Mouse (Mus musculus): ENCODE results near the gene Fastkd5. TPM values are rescaled to one million over a fixed set of nuclear protein-coding genes. Genes with fewer than 3 reads are reported as not detected.
A peak's percentile ranks its signal among the peaks of the same experiment; 100 is the strongest.

Gene Fastkd5
- polyA plus RNA-seq, 1 experiment, result 4.8 TPM

GRCm38 (mm10) chr2:130574960-130575359 is 54.9 kb downstream of the Fastkd5 start:
- TF ChIP-seq POLR2A (IDR thresholded peaks at IDR 0.05; ENCODE audit: extremely low read depth, insufficient read depth, low read length), result no peak
- TF ChIP-seq CTCF (IDR thresholded peaks at IDR 0.05; ENCODE audit: extremely low read depth, insufficient read depth, low read length), result no peak
- no peaks in the 10 kb centered on the region for H3K4me1 ChIP-seq (ENCODE audit: control insufficient read depth, insufficient read depth, low read length)
- no peak overlapping the region for H3K4me3 ChIP-seq (ENCODE audit: insufficient read depth, low read length)
- no peak overlapping the region for H3K27ac ChIP-seq (ENCODE audit: insufficient read depth, low read length)

- Histone ChIP-seq H3K4me3 (ENCODE audit: insufficient read depth, low read length) (no peak overlapping the region), H3K27ac (ENCODE audit: insufficient read depth, low read length) (no peak overlapping the region), H3K4me1 (ENCODE audit: control insufficient read depth, insufficient read depth, low read length) (peaks cover 2% of the 10 kb centered on the region; the same call in 1 of the 2 replicates)
- TF ChIP-seq CTCF (IDR thresholded peaks at IDR 0.05; ENCODE audit: extremely low read depth, insufficient read depth, low read length) (no peak), POLR2A (IDR thresholded peaks at IDR 0.05; ENCODE audit: extremely low read depth, insufficient read depth, low read length) (no peak)
Measured at GRCm38 (mm10) chr2:130569926-130570325, 59.9 kb downstream of the Fastkd5 start.

GRCm38 (mm10) chr2:130568921-130569320 is 60.9 kb downstream of the Fastkd5 start:
- TF ChIP-seq CTCF (IDR thresholded peaks at IDR 0.05; ENCODE audit: extremely low read depth, insufficient read depth, low read length) (no peak), POLR2A (IDR thresholded peaks at IDR 0.05; ENCODE audit: extremely low read depth, insufficient read depth, low read length) (no peak)
- H3K27ac ChIP-seq (ENCODE audit: insufficient read depth, low read length), result no peak overlapping the region
- no peak overlapping the region for H3K4me3 ChIP-seq (ENCODE audit: insufficient read depth, low read length)
- H3K4me1 ChIP-seq (ENCODE audit: control insufficient read depth, insufficient read depth, low read length), result peaks cover 3% of the 10 kb centered on the region; the same call in 1 of the 2 replicates

- H3K4me3 ChIP-seq (ENCODE audit: insufficient read depth, low read length), result peak overlapping the region; percentile 91
- H3K27ac ChIP-seq (ENCODE audit: insufficient read depth, low read length), result no peak overlapping the region
- H3K4me1 ChIP-seq (ENCODE audit: control insufficient read depth, insufficient read depth, low read length), result peaks cover 3% of the 10 kb centered on the region; the same call in 1 of the 2 replicates
- TF ChIP-seq POLR2A (IDR thresholded peaks at IDR 0.05; ENCODE audit: extremely low read depth, insufficient read depth, low read length) (no peak), CTCF (IDR thresholded peaks at IDR 0.05; ENCODE audit: extremely low read depth, insufficient read depth, low read length) (no peak)
Measured at GRCm38 (mm10) chr2:130564983-130565382, 64.8 kb downstream of the Fastkd5 start.

- Histone ChIP-seq H3K27ac (ENCODE audit: insufficient read depth, low read length) (peak overlapping the region; percentile 63; the same call in 1 of the 2 replicates), H3K4me1 (ENCODE audit: control insufficient read depth, insufficient read depth, low read length) (peaks cover 3% of the 10 kb centered on the region; the same call in 1 of the 2 replicates), H3K4me3 (ENCODE audit: insufficient read depth, low read length) (peak overlapping the region; percentile 91)
- TF ChIP-seq CTCF (IDR thresholded peaks at IDR 0.05; ENCODE audit: extremely low read depth, insufficient read depth, low read length) (no peak), POLR2A (IDR thresholded peaks at IDR 0.05; ENCODE audit: extremely low read depth, insufficient read depth, low read length) (no peak)
Measured at GRCm38 (mm10) chr2:130564063-130564462, 65.8 kb downstream of the Fastkd5 start.

Other genes starting within 250 kb of the Fastkd5 start
- gene Cpxm1, start 232.5 kb downstream of the Fastkd5 start, polyA plus RNA-seq (2012; rRNA removed), result 10.6 and 13.2 TPM in 2 replicates
- not detected in 2 replicates for gene Gm28372, start 224.8 kb downstream of the Fastkd5 start, polyA plus RNA-seq (2012; rRNA removed)
- not detected in 2 replicates for gene 1700020A23Rik, start 224.8 kb downstream of the Fastkd5 start, polyA plus RNA-seq (2012; rRNA removed)
- not detected in 2 replicates for gene Tmem239, start 223.5 kb downstream of the Fastkd5 start, polyA plus RNA-seq (2012; rRNA removed)
- 101 and 118 TPM in 2 replicates for gene Vps16, start 205.7 kb downstream of the Fastkd5 start, polyA plus RNA-seq (2012; rRNA removed)
- 24.6 and 27.9 TPM in 2 replicates for gene Pced1a, start 205.3 kb downstream of the Fastkd5 start, polyA plus RNA-seq (2012; rRNA removed)
- gene Ptpra, start 179.7 kb downstream of the Fastkd5 start, polyA plus RNA-seq (2012; rRNA removed), result 156 and 166 TPM in 2 replicates
- 86.9 and 99.1 TPM in 2 replicates for gene Mrps26, start 66.3 kb downstream of the Fastkd5 start, polyA plus RNA-seq (2012; rRNA removed)
- gene Oxt, start 53.9 kb downstream of the Fastkd5 start, polyA plus RNA-seq (2012; rRNA removed), result 0.32 and 0.42 TPM in 2 replicates
- 0.81 and 1.2 TPM in 2 replicates for gene Avp, start 47.5 kb downstream of the Fastkd5 start, polyA plus RNA-seq (2012; rRNA removed)
- gene Ubox5, start within 50 bp of the Fastkd5 start, polyA plus RNA-seq (2012; rRNA removed), result 11.0 and 11.3 TPM in 2 replicates
- 200 and 201 TPM in 2 replicates for gene Lzts3, start 12.8 kb upstream of the Fastkd5 start, polyA plus RNA-seq (2012; rRNA removed)
- 102 and 109 TPM in 2 replicates for gene Ddrgk1, start 34.6 kb upstream of the Fastkd5 start, polyA plus RNA-seq (2012; rRNA removed)
- gene Itpa, start 37.6 kb upstream of the Fastkd5 start, polyA plus RNA-seq (2012; rRNA removed), result 64.5 TPM in 2 replicates
- 1.5 and 1.8 TPM in 2 replicates for gene Slc4a11, start 67.5 kb upstream of the Fastkd5 start, polyA plus RNA-seq (2012; rRNA removed)